Mouse (Mus musculus) urinary bladder, postnatal 4 days (tissue): Measurements from ENCODE around the gene Pdzph1.

Experiments
- DNase-seq, 2 experiments: peaks; one replicate each; pipeline ENCODE4 v3.0.0; 2021 to 2022; ENCODE audit warnings: low spot score in 2 of 2

Pdzph1 gene

DNA sequence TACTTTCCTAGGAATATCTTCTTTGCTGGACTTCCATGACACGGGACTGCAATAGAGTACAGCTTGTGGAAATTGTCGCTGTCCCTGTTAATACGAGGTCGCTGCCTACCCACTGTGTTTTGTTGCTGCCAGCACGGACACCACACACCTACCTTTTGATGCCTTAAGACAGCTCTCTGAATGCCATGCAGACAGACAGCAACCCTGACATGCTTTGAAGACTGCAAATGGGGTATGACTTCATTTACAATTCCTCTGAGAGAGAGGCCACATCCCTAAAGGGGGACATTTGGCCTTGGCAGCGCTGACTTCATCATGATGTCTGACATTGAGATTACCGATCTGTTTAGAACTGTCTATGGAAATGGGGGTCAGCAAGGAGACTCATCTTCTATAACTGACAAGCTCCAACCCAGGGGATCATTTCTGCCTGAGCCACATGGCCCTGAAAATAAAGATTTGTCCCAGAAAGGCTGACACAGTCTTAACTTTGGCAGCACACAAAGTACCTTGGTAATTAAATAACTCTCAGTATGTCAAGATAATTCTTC lies 67.8 kb downstream of the Pdzph1 start:
- DNase-seq: no peak

DNA sequence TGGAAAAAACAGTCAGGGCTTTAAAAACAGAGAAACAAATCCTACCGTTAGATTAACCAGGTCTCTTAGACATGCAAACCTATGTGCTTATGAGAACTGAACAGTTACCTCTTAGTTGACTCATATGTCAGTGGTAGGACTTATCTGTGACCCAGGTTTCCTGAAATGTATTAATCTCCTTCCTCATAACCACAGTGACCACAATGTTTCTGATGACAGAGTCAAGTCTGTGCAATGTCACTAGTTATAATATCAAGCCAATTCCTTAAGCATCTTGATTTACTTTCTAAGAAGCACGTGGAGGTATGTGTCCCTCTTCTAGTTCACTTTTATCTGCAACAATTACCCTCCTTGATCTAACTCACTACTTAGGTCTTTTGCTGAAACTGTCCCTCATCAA lies 68.4 kb downstream of the Pdzph1 start:
- no peak for DNase-seq

GRCm38 (mm10) chr17:58919927-58920326 lies 71.2 kb downstream of the Pdzph1 start:
- no peak for DNase-seq

GRCm38 (mm10) chr17:58919061-58919460 lies 72.1 kb downstream of the Pdzph1 start:
- DNase-seq: no peak

- no peak for DNase-seq
Observed at GRCm38 (mm10) chr17:58918539-58918938, 72.6 kb downstream of the Pdzph1 start.

DNA sequence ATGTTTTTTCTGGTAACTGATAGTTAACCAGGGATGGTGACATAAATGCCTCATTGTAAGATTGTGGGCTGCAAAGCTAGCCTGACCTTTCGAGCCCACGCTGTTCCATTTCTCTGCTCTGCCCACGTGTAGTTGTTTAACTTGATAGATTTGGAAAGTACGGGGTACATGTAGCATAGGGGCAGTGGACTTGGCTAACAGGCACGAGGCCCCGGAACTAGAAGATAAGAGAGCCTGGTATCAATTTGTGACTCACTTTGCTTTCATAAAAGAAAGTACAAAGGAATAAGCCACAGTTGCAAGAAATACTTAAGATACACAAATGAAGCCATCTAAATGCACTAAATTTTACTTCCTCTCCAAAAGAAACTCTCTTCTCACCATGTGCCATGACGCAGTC lies 79.6 kb downstream of the Pdzph1 start:
- no peak for DNase-seq

GRCm38 (mm10) chr17:58909061-58909661 lies 82.0 kb downstream of the Pdzph1 start:
- DNase-seq: no peak

DNA sequence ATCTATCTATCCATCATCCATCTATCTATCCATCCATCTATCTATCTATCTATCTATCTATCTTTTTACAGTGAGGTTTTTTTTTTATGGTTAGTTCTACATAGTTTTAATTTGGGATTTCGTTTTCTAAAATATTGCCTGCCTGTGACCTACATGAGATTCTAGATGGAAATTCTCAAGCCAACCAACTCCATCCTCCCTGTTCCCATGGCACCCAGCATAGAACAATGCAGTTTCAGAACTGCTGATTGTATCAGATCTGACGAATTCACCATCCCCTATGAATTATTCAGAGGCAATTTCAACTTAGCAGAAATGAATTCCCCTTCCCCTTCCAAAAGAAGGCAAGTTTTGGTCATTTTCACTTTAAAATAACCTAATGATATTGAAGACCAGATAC lies 85.2 kb downstream of the Pdzph1 start:
- no peak for DNase-seq

DNA sequence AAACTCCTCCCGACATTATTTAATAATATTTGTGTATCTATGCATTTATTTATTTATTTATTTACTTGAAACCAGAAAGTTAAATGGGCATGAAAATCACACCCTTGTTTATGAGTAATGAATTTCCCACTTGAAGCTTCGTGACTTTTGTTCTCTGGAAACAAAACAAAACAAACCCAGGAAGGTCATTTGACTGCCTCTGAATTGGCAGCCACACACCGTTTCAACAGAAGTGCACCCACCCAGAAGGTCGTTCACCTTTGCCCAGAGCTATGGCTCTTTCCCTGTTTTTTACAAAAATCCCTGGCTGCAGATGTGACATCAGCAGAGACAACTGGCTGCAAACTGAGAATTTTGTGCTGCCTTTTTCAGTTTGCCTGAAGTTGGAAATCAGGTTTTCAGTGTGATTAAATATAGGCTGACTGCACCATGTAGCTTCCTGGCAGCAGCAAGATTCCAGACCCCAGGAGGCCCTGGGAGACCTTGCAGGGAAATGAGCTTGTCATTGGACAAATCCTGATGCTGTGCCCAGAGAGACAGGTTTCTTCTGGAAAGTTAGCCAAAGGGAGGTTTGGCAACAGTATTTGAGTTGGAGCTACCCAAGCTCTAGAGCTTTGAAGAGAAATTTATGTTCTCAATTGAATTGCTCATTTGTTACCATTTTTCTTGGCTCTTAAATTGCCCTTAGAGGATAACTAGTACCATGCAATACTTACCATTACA lies 99.5 kb downstream of the Pdzph1 start:
- no peak for DNase-seq

GRCm38 (mm10) chr17:58889905-58890645 lies 101.1 kb downstream of the Pdzph1 start:
- DNase-seq: no peak

GRCm38 (mm10) chr17:58884393-58884792 lies 106.8 kb downstream of the Pdzph1 start:
- DNase-seq: no peak

DNA sequence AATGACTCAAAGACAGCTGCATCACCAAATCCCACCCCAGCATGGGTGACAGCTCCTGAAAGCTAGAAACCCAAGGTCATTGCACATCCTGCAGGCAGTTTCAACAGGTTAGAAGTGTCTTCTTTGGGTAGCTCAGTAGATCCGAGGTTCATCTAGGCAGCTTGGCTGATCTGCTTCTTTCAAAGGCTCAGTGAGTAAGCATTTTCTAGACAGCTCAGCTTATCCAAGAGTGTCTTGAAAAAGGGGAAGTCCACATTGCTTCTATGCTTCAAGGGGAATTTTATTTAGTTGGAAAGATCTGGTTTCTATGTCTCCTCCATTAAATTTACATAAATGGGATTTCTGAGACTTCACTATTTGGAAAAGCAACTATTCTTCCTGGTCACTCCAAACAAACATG lies 117.8 kb downstream of the Pdzph1 start:
- no peak for DNase-seq

DNA sequence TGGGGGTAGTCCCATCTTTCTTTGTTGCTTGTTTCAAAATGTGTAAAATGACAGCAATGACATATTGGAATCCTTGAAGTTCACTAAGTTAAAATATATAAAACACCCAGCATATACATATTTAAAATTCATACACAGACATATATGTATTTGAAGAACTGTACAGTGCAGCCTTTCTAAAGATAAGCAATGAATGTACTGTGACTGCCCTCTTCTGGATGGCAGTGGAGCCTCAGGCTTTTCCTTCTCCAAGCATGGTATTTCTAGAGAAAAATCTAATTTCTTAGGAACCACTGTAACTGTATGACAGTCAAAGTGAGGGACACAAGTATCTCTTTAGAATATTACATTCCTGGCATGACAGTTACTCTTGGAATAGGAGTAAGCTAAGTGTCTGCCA lies 120.4 kb downstream of the Pdzph1 start:
- DNase-seq: no peak
